Mouse (Mus musculus) activated CD4-positive, CD25-positive, alpha-beta regulatory T cell, adult 4 months (primary cell): ENCODE data around the gene Dusp1. TPM values are rescaled to one million over a fixed set of nuclear protein-coding genes. Genes with fewer than 3 reads are reported as not detected.

ENCODE experiments used
- ATAC-seq: one replicate; pipeline ENCODE4 v1.8.0; 2017
- polyA plus RNA-seq, 2 experiments: library from polyadenylated mRNA; unstranded; fragments of 100-300 nt; shearing (Covaris generic); gene quantifications; one replicate each; pipeline ENCODE4 v1.2.1; 2017

Gene Dusp1
- polyA plus RNA-seq, 2 experiments from 2014 or later, result 25.1 to 28.8 TPM

DNA sequence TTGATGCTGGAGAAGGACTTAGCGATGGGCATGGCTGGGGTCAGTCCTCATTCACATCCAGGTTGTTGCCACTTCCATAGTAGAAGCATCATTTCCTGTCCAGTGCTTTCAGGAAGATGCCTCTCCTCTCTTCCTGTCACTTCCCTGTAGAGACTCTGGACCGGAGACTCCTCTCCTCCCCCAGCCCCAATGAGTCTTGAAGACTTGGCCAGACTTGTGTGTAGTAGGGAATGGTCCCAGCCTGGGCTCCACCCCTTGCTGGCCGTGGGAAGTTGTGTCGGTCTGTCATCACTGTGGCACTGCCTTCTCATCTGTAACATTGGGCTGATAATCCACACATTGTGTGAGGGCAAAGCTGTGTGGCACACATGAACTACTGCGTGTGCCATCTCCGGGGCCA, 21.7 kb upstream of the Dusp1 start:
- no peak for ATAC-seq

DNA sequence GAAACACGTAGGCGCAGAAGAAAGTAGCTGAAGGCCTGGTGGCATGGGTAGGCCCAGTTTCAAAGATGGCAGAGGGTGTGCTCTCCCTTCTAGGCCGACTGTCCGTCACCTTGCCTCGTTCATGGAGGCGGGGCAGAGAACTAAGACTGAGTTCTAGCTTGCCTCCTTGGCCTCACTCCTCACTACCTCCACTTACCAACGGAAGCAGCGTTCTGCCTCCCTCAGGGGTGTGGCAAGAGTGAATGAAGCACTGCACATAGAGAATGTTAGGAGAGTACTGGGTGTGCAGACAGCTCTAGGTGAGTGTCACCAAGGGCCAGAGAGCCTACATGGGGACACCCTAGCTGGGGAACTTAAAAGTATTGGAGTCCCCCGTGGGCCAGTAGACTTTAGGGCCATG, 21.1 kb upstream of the Dusp1 start:
- ATAC-seq, result no peak

DNA sequence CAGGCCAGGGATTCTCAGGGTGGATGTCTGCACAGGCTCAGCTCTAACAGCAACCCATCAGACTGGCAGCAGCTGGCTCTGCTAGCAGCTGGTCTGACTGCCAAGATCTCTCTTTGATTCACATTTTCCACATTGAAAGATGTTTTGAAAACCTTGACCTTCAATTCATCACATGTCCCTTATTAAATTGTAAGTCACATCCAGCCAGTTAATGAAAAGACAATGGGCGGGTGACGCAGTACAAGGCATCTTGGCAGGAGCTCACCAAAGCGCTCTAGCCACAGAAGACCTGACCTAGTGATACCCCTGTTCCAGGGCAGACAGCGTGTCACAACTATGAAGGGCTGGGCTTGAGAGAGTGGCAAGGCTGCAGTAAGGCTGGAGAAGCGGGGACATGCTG, 20.4 kb upstream of the Dusp1 start:
- ATAC-seq, result no peak

DNA sequence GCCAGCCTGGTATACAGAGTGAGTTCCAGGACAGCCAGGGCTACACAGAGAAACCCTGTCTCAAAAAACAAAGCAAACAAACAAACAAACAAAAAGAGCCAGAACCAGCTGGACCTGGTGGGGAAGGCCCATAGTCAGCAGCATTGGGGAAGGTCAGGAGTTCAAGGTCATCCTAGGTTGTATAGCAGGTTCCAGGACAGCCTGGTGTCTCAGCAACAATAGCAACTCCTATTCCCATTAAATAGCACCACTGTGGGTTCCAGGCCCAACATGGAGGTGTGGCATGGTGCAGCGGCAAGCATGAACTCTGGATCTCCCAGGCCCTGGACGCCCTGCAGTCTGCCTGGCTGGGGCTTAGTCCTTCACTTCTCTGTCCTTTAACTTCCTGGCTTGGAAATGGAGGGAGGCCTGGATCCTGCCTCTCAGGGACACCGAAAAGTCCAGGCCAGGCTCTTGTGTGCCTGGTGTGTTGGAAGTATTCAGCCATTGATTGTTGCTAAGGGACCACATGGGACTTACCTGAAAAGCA, 19.0 kb upstream of the Dusp1 start:
- no peak for ATAC-seq

DNA sequence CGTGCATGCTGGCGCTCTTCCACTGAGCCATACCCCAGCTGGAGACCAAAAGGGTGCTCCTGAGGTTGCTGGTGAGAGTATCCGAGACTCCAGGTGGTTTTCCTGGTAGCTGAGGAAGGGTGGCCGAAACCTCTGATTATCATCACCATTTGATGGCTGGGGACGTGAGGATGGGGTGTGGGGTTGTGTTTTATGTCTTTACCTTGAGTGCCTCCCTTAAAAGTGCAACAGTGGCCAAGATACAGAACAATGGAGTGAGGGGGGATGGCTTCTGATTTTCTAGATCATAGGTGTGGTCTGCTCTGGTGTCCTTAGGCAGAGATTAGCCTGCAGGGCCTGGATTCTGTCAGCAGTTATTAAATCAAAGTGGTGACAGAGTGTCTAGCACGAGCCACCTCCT, 17.5 kb upstream of the Dusp1 start:
- ATAC-seq, result no peak

DNA sequence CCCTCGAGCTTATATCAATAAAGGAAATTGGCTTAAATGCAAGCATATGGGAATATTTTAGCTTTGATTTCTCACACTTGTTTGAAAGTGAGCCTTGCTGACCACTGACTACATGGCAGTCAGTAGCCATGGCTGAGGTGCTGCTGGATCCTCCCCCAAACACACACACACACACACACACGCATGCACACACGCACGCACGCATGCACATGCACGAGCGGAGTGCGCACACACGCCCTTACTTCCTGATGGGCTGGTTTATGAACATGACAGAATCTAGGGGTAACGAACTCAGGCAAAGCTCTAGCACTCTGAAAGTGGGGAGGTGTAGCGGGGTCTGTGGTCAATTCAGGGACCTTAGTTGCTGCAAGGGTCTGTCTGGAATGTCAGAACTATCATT, 16.8 kb upstream of the Dusp1 start:
- no peak for ATAC-seq

DNA sequence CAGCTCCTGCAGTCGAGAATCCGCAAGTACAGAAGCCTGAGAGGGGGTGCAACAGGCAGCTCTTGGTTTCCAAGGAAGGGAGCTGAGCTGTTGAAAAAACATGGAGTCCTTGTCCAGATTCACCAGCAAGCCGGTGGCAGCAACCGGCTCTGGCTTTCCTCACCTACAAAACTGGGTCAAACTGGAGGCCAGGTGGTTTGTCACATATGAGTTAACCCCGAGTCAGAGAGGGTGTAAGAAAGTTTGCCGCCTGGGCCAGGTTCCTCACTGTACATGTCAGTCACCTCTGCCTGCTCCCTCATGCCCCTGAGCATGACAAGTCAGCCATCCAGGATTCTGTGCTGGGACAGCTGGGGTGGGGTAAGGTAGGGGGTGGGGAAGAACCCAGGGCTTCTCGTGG, 16.2 kb upstream of the Dusp1 start:
- no peak for ATAC-seq

DNA sequence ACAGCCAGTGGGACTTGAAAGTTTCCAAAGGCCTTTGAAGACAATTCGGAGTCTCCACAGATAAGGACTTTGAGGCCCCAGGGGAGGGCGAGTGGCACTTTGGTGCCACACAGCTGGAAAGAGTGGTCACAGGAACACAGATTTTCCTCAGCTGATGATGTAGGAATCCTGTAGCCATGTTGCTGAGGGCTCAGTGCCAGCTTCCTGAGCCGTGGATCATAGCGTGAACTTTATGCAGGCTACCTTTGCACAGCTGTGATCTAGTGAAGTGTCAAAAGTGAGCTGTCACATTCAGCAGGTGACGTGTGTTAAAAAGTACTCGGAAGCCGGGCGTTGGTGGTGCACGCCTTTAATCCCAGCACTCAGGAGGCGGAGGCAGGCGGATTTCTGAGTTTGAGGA, 15.4 kb upstream of the Dusp1 start:
- no peak for ATAC-seq

DNA sequence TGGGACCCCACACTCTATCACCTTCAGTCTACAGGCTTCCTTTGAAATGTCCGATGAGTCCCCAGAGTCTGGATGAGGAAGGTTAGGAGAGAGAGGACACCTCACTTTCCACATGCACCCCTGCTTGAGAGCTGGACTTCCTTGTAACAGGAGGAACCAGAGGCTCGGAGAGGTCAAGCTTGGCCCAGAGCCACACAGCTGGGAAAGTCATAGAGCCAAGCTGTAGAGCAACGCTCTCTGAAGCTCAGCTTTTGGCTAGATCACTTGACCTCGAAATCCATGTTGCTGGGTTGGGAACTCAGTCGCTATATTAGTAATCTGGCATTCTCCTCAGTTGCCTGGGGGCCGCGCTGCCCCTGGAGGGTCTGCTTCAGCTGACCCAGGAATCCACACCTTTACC, 14.9 kb upstream of the Dusp1 start:
- ATAC-seq, result no peak

DNA sequence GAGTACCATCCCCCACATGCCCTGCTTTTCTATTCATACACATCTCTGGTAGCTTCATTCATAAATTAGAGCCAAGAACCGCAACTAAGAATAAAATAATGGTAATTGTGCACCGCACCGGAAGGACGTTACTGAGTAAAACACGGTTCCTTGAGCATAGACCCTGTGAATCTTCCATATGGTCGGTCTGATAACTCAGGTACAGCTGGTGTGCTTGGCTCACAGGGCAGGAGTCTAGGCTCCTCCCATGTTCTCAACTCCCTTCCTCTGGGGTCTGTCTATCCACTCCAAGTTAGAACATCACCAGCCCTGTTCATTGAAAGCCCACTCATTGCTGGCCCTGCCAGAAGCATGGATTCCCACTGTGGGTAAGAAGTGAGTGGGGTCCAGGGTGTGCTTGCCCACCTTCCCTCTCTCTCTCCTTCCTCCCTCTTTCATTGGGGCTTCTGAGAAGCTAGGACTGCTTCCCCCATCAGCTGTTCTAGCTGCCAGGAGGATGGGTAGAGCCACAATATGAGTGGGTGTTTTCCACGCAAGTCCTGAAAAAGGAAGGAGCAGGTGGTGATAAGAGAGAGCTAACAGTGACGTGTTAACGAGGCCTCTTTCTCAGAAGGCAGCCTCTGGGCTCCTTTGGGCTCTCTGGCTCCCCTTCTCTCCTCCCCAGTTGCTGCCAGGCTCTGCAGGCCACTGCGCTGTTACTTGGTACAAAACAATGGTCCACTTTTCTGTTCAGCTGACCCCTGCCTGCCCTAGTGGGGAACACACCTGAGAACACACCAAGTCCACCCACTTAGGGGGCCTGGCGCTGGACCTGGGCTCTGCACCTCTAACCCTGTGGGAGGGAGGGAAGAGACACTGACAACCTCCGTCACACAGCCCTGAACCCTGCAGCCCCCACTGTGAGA, 14.1 kb upstream of the Dusp1 start:
- no peak for ATAC-seq

DNA sequence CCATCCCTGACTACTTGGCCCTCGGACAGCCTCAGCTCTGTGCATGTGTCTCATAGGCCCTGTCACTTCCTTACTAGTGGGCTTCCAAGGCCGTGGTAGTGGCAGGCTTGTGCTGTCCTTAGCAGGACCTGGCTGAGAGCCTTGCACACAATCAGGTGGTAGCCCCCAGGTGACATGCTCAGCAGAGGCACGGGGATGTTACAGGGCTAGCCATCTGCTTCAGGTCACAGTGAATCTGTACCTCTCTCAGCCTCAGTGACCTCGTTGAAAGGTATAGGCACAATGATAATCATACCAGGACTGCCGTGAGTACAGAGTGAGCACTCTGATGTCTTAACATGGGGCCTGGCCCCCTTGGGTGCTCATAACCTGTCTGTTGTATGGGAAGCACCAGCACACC, 12.8 kb upstream of the Dusp1 start:
- ATAC-seq, result no peak

DNA sequence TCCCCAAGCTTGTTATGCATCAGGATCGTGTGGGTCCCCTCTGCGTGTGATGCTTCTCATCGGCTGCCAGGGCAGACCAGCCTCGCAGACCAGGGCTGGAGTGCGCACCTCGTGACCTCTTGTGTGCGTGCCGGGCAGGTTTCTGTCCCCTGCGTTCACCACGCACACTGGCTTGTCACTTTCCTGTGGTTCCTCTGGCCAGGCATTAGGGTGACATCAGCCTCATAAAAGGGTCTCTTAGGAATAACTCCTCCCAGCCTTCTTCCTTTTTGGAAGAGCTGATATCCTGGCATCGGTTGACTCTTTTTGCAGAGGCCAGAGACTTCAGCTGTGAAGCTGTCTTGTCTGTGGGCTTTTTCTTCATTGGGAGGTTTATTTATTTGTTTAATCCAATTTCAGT, 12.2 kb upstream of the Dusp1 start:
- ATAC-seq, result no peak

DNA sequence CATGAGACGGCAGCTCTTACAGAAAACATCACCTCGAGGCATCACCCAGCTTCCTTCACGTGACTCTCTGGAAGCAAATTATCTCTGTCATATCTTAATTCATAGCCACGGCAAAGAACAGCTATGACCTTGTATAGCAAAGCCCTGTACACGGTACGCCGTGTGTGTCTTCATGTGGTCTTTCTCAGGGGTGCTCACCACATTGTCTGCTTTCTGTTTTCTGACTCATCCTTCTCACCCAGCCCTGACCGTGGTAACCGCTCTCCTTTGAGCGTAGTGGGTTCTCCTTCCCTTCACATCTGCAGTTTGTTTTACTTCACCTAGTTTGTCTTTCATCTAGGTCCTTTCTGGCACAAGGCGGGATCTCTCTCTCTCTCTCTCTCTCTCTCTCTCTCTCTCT, 10.3 kb upstream of the Dusp1 start:
- ATAC-seq, result peak; percentile 89

DNA sequence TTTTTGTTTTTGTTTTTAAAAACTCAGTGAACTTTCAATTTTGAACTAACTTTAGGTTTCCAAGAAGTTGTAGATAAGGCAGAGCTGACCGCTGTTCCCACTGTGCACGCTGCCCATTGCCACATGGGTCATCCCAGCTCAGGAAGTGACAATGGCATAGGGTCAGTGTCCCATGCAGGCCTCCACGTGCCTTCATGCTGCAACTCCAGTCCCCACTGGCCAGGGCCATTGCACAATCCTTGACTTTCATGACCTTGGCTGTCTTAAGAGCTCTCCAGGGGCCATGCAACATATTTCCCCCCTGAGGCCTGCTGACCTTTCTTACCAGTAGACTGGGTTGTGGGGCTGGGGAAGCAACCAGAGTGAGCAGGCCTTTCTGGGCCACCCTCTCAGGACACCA, 9.4 kb upstream of the Dusp1 start:
- ATAC-seq, result no peak

DNA sequence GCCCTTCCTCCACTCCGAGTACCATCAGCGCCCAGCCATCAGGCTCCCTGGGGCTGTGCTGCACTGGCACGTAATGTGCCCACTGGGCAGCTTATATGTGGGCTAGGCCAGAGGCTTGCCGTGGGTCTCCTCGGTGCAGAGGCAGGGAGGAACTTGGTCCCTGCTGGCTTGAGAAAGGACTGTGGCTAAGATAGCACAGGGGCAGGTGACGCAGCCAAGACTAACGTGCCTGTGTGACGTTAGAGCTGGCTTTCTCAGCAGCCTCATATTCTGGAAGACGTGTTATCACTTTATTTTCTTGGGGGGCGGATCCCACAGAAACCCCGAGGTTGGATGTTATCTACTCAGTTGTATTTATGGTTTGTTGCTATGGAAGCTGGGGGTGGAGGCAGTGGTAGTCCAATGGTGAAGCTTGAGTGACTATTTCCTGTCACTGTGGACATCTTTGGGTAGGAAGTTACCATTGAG, 8.8 kb upstream of the Dusp1 start:
- peak; percentile 52 for ATAC-seq

DNA sequence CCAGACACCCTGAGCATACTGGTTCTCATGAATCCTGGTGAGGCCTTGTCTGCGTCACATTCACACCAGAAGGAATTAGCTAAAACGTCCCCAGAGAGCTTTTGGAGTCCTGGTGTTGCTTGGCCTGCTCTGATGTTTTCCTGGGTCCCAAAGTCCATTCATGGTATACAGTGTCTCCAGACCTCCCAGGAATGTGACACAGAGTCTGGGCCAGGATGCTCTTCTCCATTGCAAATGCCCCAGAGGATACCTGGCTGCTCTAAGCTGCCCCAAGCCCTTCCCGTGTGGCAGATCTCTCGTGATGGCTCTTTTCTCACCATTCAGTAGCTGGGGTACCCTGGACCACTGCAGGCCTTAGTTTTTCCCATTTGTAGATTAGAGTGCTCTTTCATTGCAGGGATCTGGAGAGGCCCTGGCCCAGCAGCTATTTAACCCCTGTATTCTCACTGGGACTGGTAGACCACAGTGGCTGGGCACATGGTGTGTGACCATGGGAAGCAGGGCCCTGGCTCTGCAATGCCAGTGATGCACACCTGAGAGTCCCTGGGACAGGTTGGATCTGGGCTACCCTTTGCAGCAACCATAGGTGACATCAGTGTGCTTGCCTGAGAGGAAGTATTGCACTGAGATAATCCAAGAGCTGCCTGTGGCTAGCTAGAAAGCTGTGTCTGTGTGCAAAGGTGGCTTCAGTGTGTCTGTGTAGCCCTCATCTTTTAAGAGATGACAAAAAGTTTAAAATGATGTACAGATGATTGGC, 7.8 kb upstream of the Dusp1 start:
- ATAC-seq, result no peak

DNA sequence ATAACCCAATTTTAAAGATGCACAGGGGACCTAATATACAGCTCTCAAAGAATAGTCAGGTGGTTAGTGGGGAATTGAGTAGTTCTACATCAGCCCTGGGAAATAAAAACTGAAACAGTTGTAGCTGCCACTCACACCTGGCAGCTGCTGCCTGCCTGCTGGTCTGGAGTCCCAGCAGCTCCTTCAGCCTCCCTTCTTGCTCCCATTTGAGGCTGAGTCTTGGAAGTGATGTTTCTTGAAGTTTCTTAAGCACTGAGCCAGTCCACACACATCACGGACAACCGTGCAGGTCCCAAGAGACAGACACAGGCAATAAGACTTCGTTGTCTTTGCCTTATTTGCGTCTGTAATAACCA, 5.9 kb upstream of the Dusp1 start:
- ATAC-seq, result no peak

DNA sequence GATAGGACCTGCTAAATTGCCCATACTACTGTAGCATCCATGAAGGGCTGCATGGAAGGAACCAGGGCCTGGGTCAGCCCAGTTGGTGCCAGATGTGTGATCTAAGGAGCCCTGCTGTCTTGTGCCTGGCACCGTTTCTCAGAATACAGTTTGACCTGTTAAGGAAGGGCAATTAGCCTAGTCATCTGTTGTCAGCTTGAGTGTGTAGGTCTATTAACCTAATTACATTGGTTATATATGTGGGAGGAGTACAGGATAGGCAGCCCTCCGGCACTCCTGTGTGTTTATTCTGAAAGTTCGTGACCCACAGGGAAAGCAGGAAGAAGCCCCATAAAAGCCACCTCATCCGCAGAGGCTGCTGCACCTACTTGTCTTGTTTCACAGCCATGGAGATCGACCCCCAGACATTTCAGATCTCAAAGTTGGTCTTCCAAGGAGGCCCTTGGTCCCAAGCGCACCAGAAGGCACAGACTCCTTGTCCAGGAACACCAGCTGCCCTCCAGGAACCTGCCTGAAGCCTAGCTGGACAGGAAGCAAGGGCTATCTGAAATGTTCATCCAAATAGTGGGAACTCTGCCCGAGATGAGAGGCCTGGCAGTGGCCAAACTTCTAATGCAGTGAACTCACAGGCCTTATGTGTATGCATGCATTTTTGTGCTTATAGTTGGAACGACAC, 5.4 kb upstream of the Dusp1 start:
- no peak for ATAC-seq

DNA sequence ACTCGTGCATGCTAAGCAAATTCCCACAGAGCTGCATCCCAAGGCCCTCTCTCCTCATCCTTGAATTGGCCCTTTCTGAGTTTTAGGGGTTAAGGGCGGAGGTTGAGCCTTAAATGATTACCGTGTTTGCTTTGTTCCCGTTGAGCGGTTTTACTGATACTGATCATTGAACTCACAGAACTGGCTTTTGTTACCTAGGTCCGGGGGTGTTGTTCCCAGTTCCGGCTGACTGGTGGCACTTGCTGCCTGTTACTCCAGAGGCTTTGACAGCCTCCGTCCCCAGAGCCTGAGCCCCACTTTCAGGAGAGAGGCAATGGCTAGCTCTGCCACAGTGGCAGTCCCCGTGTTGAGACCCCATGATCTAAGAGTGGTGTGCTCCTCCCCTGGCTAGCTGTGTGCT, 2.5 kb upstream of the Dusp1 start:
- ATAC-seq, result no peak

DNA sequence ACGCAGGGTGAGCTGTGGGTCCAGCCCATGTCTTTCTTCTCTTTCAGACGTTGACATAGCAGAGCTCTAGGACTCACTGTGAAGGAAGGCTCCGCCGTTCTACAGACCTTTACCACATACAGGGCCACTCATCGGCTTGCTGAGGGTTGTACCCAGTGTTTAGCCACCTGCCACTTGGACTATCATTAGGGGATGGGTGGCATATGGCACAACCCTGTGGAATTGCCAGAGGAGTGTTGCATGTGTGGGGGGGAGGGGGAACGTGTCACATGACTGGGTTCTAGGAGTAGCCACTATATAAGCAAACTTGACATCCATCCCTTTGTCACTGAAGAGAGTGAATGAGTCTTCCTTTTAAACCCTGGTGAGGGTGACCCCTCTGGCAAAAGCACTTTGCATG, 1.5 kb upstream of the Dusp1 start:
- ATAC-seq, result no peak

DNA sequence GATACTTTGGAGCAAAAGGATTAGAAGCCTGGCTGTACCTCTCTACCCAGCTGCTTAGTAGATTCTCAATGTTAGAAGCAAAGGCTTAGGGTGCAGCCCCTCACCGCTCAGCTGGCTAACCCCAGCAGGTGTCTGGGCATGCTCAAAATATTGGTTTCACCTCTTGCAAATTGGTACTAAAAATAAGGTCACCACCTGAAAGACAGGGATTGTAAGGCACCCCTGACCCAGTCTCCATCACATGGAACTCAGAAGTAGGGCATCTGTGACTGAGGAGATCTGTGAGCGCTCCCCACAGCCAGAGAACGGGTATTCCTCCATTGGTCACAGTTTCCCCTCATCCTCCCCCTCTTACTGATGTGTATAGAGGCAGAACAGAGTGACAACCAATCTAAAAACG, 364 bp upstream of the Dusp1 start:
- no peak for ATAC-seq

DNA sequence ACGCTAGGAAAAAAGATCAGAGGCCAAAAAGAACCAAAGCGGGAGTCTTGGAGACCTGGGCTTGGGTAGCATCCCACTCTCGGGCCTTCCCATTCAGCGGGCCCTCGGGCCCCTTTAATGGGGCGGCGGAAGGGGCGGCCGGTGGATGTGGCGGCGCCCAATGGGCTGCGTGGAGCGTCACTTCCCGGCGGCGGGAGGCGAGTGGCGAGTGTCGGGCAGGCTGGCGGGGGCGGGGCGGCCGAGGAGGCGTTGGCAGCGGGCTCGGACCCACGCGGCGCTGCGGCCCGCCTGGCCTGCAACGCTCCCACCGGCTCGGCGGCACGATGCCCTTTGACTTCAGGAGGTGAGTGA, 663 bp downstream of the Dusp1 start, which contains the start of gene Ergic1:
Gene Ergic1, plus strand, starts transcription at position 200 of the 351 bp plus-strand sequence.
- ATAC-seq, result peak; percentile 83
